Mouse (Mus musculus) forebrain, embryonic 11.5 days (tissue): Measurements from ENCODE around the gene Psmd8. TPM values are rescaled to one million over a fixed set of nuclear protein-coding genes. Genes with fewer than 3 reads are reported as not detected.
A peak's percentile ranks its signal among the peaks of the same experiment; 100 is the strongest.

Source experiments
- ATAC-seq: fragments of 200-750 bp; cut with Nextera tagmentation; replicated peaks from 2 replicates; pipeline ENCODE4 v1.8.0; 2017; ENCODE audit warnings: moderate TSS enrichment; ENCODE audit not compliant: low FRiP score
- DNase-seq: peaks from one replicate; pipeline ENCODE4 v3.0.0-alpha.2; 2017; ENCODE audit warnings: low spot score
- H3K27ac ChIP-seq: fragments of 300-500 bp; sonication (generic); 2 replicates; pipeline ENCODE4 v1.5.1; 2014; ENCODE audit warnings: low read depth, low read length
- H3K27me3 ChIP-seq: fragments of 300-500 bp; sonication (generic); 2 replicates; pipeline ENCODE4 v1.6.1; 2014; ENCODE audit warnings: mild to moderate bottlenecking, low read length, mixed read lengths; ENCODE audit not compliant: control insufficient read depth, insufficient read depth
- H3K36me3 ChIP-seq: fragments of 300-500 bp; sonication (generic); 2 replicates; pipeline ENCODE4 v1.6.1; 2014; ENCODE audit warnings: mild to moderate bottlenecking, low read length, moderate library complexity, mixed read lengths; ENCODE audit not compliant: control insufficient read depth, insufficient read depth
- H3K4me1 ChIP-seq: fragments of 300-500 bp; sonication (generic); replicated peaks from 2 replicates; pipeline ENCODE4 v1.6.1; 2014; ENCODE audit warnings: low read length, mixed read lengths; ENCODE audit not compliant: control insufficient read depth, insufficient read depth
- H3K4me2 ChIP-seq: fragments of 300-500 bp; sonication (generic); 2 replicates; pipeline ENCODE4 v1.6.1; 2014; ENCODE audit warnings: low read depth, mild to moderate bottlenecking, low read length, moderate library complexity, mixed read lengths; ENCODE audit not compliant: severe bottlenecking
- H3K4me3 ChIP-seq: fragments of 300-500 bp; sonication (generic); 2 replicates; pipeline ENCODE4 v1.5.1; 2014; ENCODE audit warnings: low read depth, low read length
- H3K9ac ChIP-seq: fragments of 300-500 bp; sonication (generic); 2 replicates; pipeline ENCODE4 v1.6.1; 2014; ENCODE audit warnings: low read length
- H3K9me3 ChIP-seq: fragments of 300-500 bp; sonication (generic); 2 replicates; pipeline ENCODE4 v1.6.1; 2016; ENCODE audit warnings: low read length, mixed read lengths; ENCODE audit not compliant: control insufficient read depth
- whole genome bisulfite sequencing: fragments of 180-500 bp; shearing (Covaris S2); extraction: QIAGEN DNeasy Blood & Tissue Kit; methylation state at CpG from one replicate; pipeline ENCODE4 v1.1.7; 2014; 5-methylcytosine and 5-hydroxymethylcytosine counted together
- polyA plus RNA-seq: library from polyadenylated mRNA; unstranded; fragments of >200 nt; fragmentation: Nextera tagmentation; extraction: Ambion mirVana; gene quantifications from 2 replicates; pipeline ENCODE4 v1.2.1, GENCODE M21; 2014

Gene Psmd8
- polyA plus RNA-seq, 1 experiment from 2014 or later = 291 TPM

- Histone ChIP-seq H3K4me1 (peaks cover 29% of the 10 kb centered on the region), H3K36me3 (no peaks in the 10 kb centered on the region), H3K27ac (peak overlapping the region; percentile 77; the same call in 1 of the 2 replicates), H3K9me3 (no peaks in the 10 kb centered on the region), H3K4me2 (peak overlapping the region; percentile 79), H3K9ac (peak overlapping the region; percentile 65), H3K27me3 (peaks cover 27% of the 10 kb centered on the region), H3K4me3 (peak overlapping the region; percentile 70)
- under 1% methylated on average over 10 of the region's 10 CpGs for WGBS
- ATAC-seq (no peak), DNase-seq (no peak)
These were observed 12.3 kb downstream of the Psmd8 start for GRCm38 (mm10) chr7:29168121-29168695.

GRCm38 (mm10) chr7:29167656-29168055 is 12.8 kb downstream of the Psmd8 start:
- peaks cover 24% of the 10 kb centered on the region for H3K4me1 ChIP-seq
- peak overlapping the region; percentile 79 for H3K4me2 ChIP-seq
- H3K36me3 ChIP-seq = no peaks in the 10 kb centered on the region
- ATAC-seq = no peak
- DNase-seq = no peak
- no peak overlapping the region for H3K27ac ChIP-seq
- peaks cover 22% of the 10 kb centered on the region for H3K27me3 ChIP-seq
- WGBS = 8% methylated on average over 18 of the region's 19 CpGs
- H3K9ac ChIP-seq = no peak overlapping the region; the same call in 1 of the 2 replicates
- H3K9me3 ChIP-seq = no peaks in the 10 kb centered on the region
- peak overlapping the region; percentile 70 for H3K4me3 ChIP-seq

- no peak for DNase-seq
- Histone ChIP-seq H3K4me1 (peaks cover 2% of the 10 kb centered on the region; the same call in 1 of the 2 replicates), H3K9me3 (no peaks in the 10 kb centered on the region), H3K4me2 (no peak overlapping the region), H3K9ac (no peak overlapping the region), H3K4me3 (no peak overlapping the region), H3K36me3 (no peaks in the 10 kb centered on the region), H3K27ac (no peak overlapping the region), H3K27me3 (peaks cover 2% of the 10 kb centered on the region; the same call in 1 of the 2 replicates)
- WGBS = 16% methylated on average over 9 of the region's 9 CpGs
- no peak for ATAC-seq
These were observed 17.6 kb downstream of the Psmd8 start for GRCm38 (mm10) chr7:29162750-29163525.

GRCm38 (mm10) chr7:29162294-29162693 is 18.2 kb downstream of the Psmd8 start:
- H3K9ac ChIP-seq = no peak overlapping the region
- DNase-seq (no peak), ATAC-seq (no peak)
- H3K4me3 ChIP-seq = no peak overlapping the region
- no peaks in the 10 kb centered on the region for H3K4me1 ChIP-seq
- WGBS = 82% methylated on average over 5 of the region's 5 CpGs
- H3K4me2 ChIP-seq = no peak overlapping the region
- H3K27me3 ChIP-seq = no peaks in the 10 kb centered on the region; the same call in 1 of the 2 replicates
- H3K9me3 ChIP-seq = no peaks in the 10 kb centered on the region
- no peaks in the 10 kb centered on the region for H3K36me3 ChIP-seq
- H3K27ac ChIP-seq = no peak overlapping the region

GRCm38 (mm10) chr7:29158264-29158663 is 22.2 kb downstream of the Psmd8 start:
- H3K9me3 ChIP-seq = no peaks in the 10 kb centered on the region
- DNase-seq = no peak
- H3K4me1 ChIP-seq = no peaks in the 10 kb centered on the region
- no peak overlapping the region for H3K4me2 ChIP-seq
- no peak overlapping the region for H3K27ac ChIP-seq
- no peak for ATAC-seq
- H3K4me3 ChIP-seq = no peak overlapping the region
- H3K9ac ChIP-seq = no peak overlapping the region
- no peaks in the 10 kb centered on the region; the same call in 1 of the 2 replicates for H3K36me3 ChIP-seq
- H3K27me3 ChIP-seq = no peaks in the 10 kb centered on the region; the same call in 1 of the 2 replicates
- WGBS = 2% methylated on average over 5 of the region's 5 CpGs

GRCm38 (mm10) chr7:29155838-29156782 is 24.4 kb downstream of the Psmd8 start, which contains the start of gene Fam98c:
TSS of gene Fam98c (minus strand) at chr7:29156234.
- Histone ChIP-seq H3K4me2 (peak within 1 kb of the TSS; percentile 98), H3K9ac (peak within 1 kb of the TSS; percentile 78), H3K27ac (peak within 1 kb of the TSS; percentile 80), H3K36me3 (no peaks in the 10 kb centered on the region; the same call in 1 of the 2 replicates), H3K4me1 (no peaks in the 10 kb centered on the region), H3K27me3 (no peaks in the 10 kb centered on the region; the same call in 1 of the 2 replicates), H3K9me3 (no peaks in the 10 kb centered on the region), H3K4me3 (peak within 1 kb of the TSS; percentile 73)
- ATAC-seq = peak; percentile 86
- DNase-seq = peak; percentile 92
- 4% methylated on average over 66 of the region's 68 CpGs for WGBS

GRCm38 (mm10) chr7:29155196-29155837 is 25.2 kb downstream of the Psmd8 start:
- Histone ChIP-seq H3K36me3 (no peaks in the 10 kb centered on the region; the same call in 1 of the 2 replicates), H3K9ac (peak overlapping the region; percentile 78), H3K27ac (peak overlapping the region; percentile 80), H3K4me1 (no peaks in the 10 kb centered on the region), H3K4me2 (peak overlapping the region; percentile 98), H3K9me3 (no peaks in the 10 kb centered on the region), H3K4me3 (peak overlapping the region; percentile 73), H3K27me3 (no peaks in the 10 kb centered on the region; the same call in 1 of the 2 replicates)
- peak; percentile 93 for DNase-seq
- WGBS = 6% methylated on average over 35 of the region's 37 CpGs
- ATAC-seq = peak; percentile 91
